Mouse (Mus musculus): Measurements from ENCODE around the gene Lrrtm4. TPM values are rescaled to one million over a fixed set of nuclear protein-coding genes. Genes with fewer than 3 reads are reported as not detected.

The Lrrtm4 gene
- polyA plus RNA-seq, 1 experiment from 2014 or later, result 2.4 TPM

DNA sequence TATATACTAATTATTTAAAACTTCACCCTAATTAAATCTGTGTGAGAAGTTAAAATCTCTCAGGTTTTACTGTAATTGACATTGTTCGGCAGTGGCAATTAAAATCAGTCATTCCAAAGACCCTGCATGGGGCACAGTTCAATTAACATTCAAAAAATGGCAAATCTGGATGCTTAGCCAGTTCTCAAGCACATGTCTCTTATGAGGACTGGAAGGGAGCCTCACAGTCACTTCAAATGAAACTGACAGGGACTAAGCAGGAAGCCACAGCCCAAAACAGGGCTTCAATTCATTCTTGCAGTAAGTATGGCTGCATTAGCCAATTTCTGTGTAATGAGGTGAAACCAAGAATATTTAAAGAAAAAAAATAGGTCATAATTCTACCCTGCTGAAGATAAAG is 333.6 kb downstream of the Lrrtm4 start:
- H3K36me3 ChIP-seq, result no peaks in the 10 kb centered on the region
- no peak overlapping the region for H3K9ac ChIP-seq
- 43% methylated on average over 1 of the region's 1 CpGs for WGBS
- no peak overlapping the region for H3K4me2 ChIP-seq (replicated peaks)
- no peak overlapping the region for H3K27ac ChIP-seq
- no peak for ATAC-seq (ENCODE audit: low FRiP score, low read depth)
- no peak overlapping the region for H3K4me3 ChIP-seq
- no peaks in the 10 kb centered on the region for H3K27me3 ChIP-seq
- H3K4me1 ChIP-seq, result no peaks in the 10 kb centered on the region
- H3K9me3 ChIP-seq, result no peaks in the 10 kb centered on the region

DNA sequence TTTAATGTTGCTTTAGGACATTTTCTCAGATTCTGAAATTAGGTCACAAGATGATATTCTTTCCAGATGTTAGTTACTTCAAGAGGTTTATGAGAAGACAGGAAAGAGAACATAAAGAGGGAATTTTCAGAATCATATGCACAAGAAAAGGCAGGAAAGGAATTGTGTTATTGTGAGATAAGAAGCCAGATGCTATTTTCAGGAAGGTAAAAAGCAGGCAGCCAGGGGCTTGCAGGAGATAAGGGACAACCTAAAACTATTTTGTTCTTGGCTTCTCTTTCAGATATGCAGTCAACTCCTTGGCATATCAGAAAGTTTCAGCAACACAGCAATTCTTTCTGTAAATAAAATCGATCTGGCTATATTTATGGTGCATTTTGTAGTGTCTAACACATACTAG is 338.4 kb downstream of the Lrrtm4 start:
- H3K36me3 ChIP-seq, result no peaks in the 10 kb centered on the region
- no peaks in the 10 kb centered on the region for H3K4me1 ChIP-seq
- no peak overlapping the region for H3K27ac ChIP-seq
- no peak overlapping the region for H3K9ac ChIP-seq
- WGBS, result 75% methylated on average over 1 of the region's 1 CpGs
- ATAC-seq (ENCODE audit: low FRiP score, low read depth), result no peak
- no peak overlapping the region for H3K4me3 ChIP-seq
- H3K27me3 ChIP-seq, result no peaks in the 10 kb centered on the region
- H3K9me3 ChIP-seq, result no peaks in the 10 kb centered on the region
- H3K4me2 ChIP-seq (replicated peaks), result no peak overlapping the region

DNA sequence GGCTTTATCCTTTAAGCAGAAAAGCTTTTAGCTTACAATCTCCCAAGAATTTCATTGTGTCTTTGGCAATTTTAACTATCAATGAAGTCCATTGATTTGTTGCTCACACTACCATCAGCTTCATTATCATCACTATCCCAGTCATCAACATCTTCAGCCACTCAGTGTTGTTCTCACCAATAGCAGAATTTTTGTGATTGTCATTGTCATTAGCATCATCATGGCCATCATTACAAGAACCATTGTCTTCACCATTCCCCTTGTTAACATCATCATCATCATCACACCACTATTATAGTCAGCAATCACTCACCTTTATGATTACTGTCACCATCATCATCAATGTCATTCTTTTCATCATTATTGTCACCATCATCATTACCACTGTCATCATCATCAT is 344.9 kb downstream of the Lrrtm4 start:
- H3K27ac ChIP-seq, result no peak overlapping the region
- no peak overlapping the region for H3K4me3 ChIP-seq
- H3K4me2 ChIP-seq (replicated peaks), result no peak overlapping the region
- H3K4me1 ChIP-seq, result no peaks in the 10 kb centered on the region
- H3K36me3 ChIP-seq, result no peaks in the 10 kb centered on the region
- H3K9me3 ChIP-seq, result no peaks in the 10 kb centered on the region
- H3K9ac ChIP-seq, result no peak overlapping the region
- no peaks in the 10 kb centered on the region for H3K27me3 ChIP-seq
- ATAC-seq (ENCODE audit: low FRiP score, low read depth), result no peak

DNA sequence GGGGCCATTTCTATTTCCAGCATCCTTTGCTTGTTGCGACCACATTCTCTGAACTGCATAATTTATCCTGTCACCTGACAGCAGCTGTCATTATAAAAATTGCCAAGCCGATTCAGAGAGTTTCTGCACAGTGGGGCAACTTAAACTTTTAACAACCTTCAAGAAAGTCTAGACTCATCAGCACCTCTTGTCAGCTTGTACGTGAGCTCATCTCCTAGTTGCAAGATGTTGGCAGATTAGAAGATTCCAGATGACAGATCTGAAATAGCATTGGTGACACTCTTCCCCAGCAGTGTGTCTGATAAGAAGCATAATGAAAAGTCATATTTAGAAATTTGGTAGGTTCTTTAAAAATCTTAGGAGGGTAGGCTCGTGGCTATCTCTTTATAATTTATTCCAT is 347.9 kb downstream of the Lrrtm4 start:
- no peaks in the 10 kb centered on the region for H3K9me3 ChIP-seq
- H3K27me3 ChIP-seq, result no peaks in the 10 kb centered on the region
- H3K27ac ChIP-seq, result no peak overlapping the region
- H3K4me1 ChIP-seq, result no peaks in the 10 kb centered on the region
- no peak for ATAC-seq (ENCODE audit: low FRiP score, low read depth)
- no peak overlapping the region for H3K4me2 ChIP-seq (replicated peaks)
- 80% methylated on average over 4 of the region's 4 CpGs for WGBS
- H3K9ac ChIP-seq, result no peak overlapping the region
- H3K4me3 ChIP-seq, result no peak overlapping the region
- no peaks in the 10 kb centered on the region for H3K36me3 ChIP-seq

DNA sequence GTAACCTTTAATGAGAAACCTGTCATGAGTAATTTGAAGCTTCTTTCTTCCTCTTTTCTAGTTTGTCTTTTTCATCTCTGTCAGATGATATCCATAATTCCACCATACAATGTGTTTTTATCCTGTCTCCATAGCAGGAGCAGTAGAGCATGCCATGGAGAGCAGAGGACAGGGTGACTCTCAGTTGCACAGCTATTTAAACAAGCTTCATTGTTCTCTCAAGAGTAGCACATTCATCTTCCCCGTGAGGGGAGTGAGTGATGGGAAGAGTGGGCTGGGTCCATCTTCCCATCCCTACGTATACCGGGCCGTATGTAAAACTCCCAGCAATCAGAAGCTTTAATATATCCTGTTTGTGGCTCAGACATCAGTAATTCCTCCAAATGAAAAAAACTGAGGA is 370.9 kb downstream of the Lrrtm4 start:
- Histone ChIP-seq H3K4me2 (replicated peaks) (no peak overlapping the region), H3K4me1 (no peaks in the 10 kb centered on the region), H3K4me3 (no peak overlapping the region), H3K27ac (no peak overlapping the region), H3K36me3 (no peaks in the 10 kb centered on the region), H3K9ac (no peak overlapping the region), H3K27me3 (no peaks in the 10 kb centered on the region), H3K9me3 (no peaks in the 10 kb centered on the region)
- ATAC-seq (ENCODE audit: low FRiP score, low read depth), result no peak
- WGBS, result 80% methylated on average over 4 of the region's 4 CpGs

DNA sequence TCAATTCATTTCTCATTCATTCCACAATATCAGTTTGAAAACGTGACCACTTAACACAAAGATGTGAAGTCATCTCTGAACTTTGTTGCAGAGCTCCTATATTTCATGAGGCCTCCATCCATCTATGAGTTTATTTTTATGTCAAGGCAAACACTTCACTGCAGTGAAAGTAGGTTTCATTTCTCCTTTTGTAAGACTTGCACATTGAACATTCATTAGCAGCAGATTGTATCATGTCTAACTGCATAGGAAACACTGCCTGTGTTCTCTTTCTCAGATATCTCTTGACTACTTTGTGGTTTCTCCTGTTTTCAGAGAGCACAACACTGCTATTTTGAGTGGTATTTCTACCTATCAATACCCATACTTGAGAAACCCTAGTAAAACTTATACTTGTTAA is 388.1 kb downstream of the Lrrtm4 start:
- Histone ChIP-seq H3K27me3 (no peaks in the 10 kb centered on the region), H3K4me2 (replicated peaks) (no peak overlapping the region), H3K27ac (no peak overlapping the region), H3K4me1 (no peaks in the 10 kb centered on the region), H3K9me3 (no peaks in the 10 kb centered on the region), H3K36me3 (no peaks in the 10 kb centered on the region), H3K4me3 (no peak overlapping the region), H3K9ac (no peak overlapping the region)
- 83% methylated on average over 1 of the region's 1 CpGs for WGBS
- no peak for ATAC-seq (ENCODE audit: low FRiP score, low read depth)

DNA sequence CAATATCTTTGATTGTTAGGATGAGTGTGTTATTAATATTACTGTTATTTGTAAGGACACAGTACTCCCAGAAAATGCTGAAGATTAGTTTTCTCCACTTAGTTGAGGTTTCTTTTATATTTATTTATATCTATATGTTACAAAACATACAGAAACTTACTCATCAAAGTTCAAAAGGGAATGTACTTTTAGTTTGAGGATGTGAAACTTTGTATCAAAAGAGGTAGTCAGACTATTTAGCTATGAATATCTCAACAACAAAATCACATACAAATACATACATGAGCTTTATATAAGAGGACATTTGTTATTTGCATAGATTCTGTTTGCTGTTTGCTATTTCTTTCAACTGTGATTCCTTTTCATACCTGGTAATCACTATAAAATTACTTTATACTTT is 421.5 kb downstream of the Lrrtm4 start:
- no peaks in the 10 kb centered on the region for H3K9me3 ChIP-seq
- no peaks in the 10 kb centered on the region for H3K27me3 ChIP-seq
- H3K4me3 ChIP-seq, result no peak overlapping the region
- no peaks in the 10 kb centered on the region for H3K36me3 ChIP-seq
- no peak overlapping the region for H3K4me2 ChIP-seq (replicated peaks)
- no peak overlapping the region for H3K9ac ChIP-seq
- H3K27ac ChIP-seq, result no peak overlapping the region
- H3K4me1 ChIP-seq, result no peaks in the 10 kb centered on the region
- no peak for ATAC-seq (ENCODE audit: low FRiP score, low read depth)

DNA sequence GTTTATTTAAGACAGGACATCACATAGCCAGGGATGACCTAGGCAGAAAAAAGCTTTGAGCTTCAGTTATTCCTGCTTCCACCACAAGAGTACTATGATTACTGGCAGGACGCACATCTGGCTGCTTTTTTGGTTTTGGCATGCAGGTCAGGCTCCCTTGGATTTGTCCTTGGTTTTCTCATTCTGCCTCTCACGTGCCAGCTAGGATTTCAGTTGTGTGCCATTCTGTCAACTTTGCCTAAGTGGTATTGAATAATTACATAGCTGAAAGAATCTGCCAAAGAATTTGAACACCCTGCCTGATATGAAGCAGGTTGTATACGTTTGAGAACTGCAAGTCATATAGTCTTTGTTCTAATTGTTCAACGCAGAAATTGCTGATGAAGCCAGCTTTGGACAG is 451.9 kb downstream of the Lrrtm4 start:
- Histone ChIP-seq H3K9me3 (no peaks in the 10 kb centered on the region), H3K4me3 (no peak overlapping the region), H3K4me2 (replicated peaks) (no peak overlapping the region), H3K27ac (no peak overlapping the region), H3K9ac (no peak overlapping the region), H3K27me3 (no peaks in the 10 kb centered on the region), H3K4me1 (no peaks in the 10 kb centered on the region), H3K36me3 (no peaks in the 10 kb centered on the region)
- ATAC-seq (ENCODE audit: low FRiP score, low read depth), result no peak
- WGBS, result 68% methylated on average over 4 of the region's 4 CpGs

DNA sequence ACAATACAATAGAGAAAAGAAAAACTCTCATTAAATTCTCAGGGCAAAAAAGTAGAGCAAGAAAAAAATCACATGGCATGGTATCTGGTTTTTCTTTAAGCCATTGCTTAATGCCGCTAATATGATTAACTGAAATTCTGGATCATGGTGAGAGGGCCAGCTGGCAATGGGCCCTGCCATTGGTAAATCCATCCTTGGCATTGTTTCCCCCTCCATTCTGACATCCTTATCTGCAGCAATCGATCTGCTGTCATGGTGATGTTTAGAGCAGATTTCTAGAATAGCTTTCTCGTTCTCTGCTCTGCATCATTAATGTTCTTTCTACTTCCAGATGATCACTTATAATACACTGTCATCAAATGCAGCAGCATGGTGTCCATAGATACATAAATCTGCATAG is 457.5 kb downstream of the Lrrtm4 start:
- WGBS, result 93% methylated on average over 3 of the region's 3 CpGs
- no peak overlapping the region for H3K27ac ChIP-seq
- no peak overlapping the region for H3K4me2 ChIP-seq (replicated peaks)

DNA sequence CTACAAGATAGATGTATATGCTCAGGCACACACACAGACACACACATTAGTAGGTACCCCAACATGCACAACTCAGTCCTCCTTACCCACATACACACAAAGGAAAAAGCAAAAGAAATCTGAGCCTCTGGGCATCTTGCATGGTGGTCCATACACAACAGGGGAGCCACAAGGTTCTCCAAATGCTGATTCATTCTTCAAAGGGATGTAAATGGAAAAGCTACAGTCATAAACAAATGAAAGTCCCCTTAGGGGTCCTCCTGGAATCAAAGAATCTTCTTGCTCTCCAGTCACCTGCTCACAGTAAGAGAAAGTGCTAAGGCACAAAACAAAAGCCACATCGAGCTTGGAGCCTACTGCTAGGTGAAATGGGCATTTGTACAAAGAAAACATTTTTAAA is 526.3 kb downstream of the Lrrtm4 start:
- no peak overlapping the region for H3K9ac ChIP-seq
- no peaks in the 10 kb centered on the region for H3K27me3 ChIP-seq
- no peak overlapping the region for H3K4me2 ChIP-seq (replicated peaks)
- no peak for ATAC-seq (ENCODE audit: low FRiP score, low read depth)
- H3K27ac ChIP-seq, result no peak overlapping the region
- no peak overlapping the region for H3K4me3 ChIP-seq
- H3K4me1 ChIP-seq, result no peaks in the 10 kb centered on the region
- no peaks in the 10 kb centered on the region for H3K9me3 ChIP-seq
- WGBS, result 15% methylated on average over 1 of the region's 1 CpGs
- H3K36me3 ChIP-seq, result no peaks in the 10 kb centered on the region

More for the DNA sequence above, 457.5 kb downstream of the Lrrtm4 start:
- H3K9me3 ChIP-seq, result no peaks in the 10 kb centered on the region
- no peaks in the 10 kb centered on the region for H3K36me3 ChIP-seq
- H3K9ac ChIP-seq, result no peak overlapping the region
- no peaks in the 10 kb centered on the region for H3K4me1 ChIP-seq
- H3K27me3 ChIP-seq, result no peaks in the 10 kb centered on the region
- H3K4me3 ChIP-seq, result no peak overlapping the region
- ATAC-seq (ENCODE audit: low FRiP score, low read depth), result no peak

DNA sequence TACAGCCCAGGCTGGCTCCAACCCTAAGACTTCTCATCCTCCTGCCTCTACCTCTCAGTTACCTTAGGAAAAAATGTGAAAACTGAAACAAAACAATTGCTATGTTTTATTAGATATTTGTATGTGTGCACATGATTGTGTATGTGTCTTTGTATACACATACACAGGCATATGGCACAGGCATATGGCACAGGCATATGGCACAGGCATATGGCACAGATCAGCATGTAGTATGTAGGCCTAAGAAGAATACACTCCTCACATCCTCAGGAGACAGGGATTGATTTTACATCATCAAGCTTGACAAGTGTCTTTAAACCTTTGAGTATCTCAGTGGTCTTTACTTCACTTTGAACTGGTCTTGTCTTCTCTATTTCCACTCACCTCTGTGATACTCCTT is 531.2 kb downstream of the Lrrtm4 start:
- H3K4me3 ChIP-seq, result no peak overlapping the region
- H3K27ac ChIP-seq, result no peak overlapping the region
- no peak for ATAC-seq (ENCODE audit: low FRiP score, low read depth)

DNA sequence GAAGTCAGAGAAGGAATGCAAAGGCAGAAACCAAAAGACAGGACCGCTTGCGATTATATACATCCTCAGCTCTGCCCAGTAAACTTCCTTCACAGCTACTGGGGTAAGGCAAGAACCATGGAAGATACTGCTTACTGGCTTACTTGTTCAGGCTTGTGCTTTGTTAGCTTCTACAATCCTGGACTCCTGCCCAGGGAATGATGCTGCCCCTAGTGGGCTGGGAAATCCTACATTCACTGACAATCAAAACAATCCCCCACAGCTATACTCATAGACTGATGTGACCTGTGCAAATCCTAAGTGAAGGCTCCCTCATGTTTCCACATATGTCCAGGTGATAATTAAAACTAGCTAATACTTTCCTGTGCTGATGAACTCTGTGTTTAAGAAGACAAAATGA is 534.7 kb downstream of the Lrrtm4 start:
- Histone ChIP-seq H3K27me3 (no peaks in the 10 kb centered on the region), H3K4me1 (no peaks in the 10 kb centered on the region), H3K4me3 (no peak overlapping the region), H3K9ac (no peak overlapping the region), H3K9me3 (no peaks in the 10 kb centered on the region), H3K4me2 (replicated peaks) (no peak overlapping the region), H3K36me3 (no peaks in the 10 kb centered on the region), H3K27ac (no peak overlapping the region)
- no peak for ATAC-seq (ENCODE audit: low FRiP score, low read depth)
- 90% methylated on average over 2 of the region's 2 CpGs for WGBS

More for the DNA sequence above, 531.2 kb downstream of the Lrrtm4 start:
- Histone ChIP-seq H3K9me3 (no peaks in the 10 kb centered on the region), H3K4me2 (replicated peaks) (no peak overlapping the region), H3K4me1 (no peaks in the 10 kb centered on the region), H3K36me3 (no peaks in the 10 kb centered on the region), H3K27me3 (no peaks in the 10 kb centered on the region), H3K9ac (no peak overlapping the region)

DNA sequence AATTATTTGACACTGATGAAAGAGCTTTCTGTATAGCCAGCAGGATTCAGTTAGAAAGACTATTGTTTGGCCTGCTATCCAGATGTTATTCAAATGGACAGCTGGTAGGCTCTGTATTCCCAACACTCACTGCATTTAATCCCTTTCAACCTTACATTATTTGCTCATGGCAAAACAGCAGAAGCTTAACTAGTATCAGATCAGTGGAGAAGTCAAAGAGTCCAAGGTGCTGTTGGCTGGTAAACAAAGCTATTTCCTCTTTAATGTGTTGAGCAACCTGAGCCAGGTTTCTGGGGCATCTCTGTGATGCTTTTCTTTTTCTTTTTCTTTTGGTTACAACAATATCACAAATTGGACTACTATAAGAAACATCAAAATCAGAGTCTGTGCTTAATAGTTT is 536.3 kb downstream of the Lrrtm4 start:
- H3K4me1 ChIP-seq, result no peaks in the 10 kb centered on the region
- no peaks in the 10 kb centered on the region for H3K36me3 ChIP-seq
- no peaks in the 10 kb centered on the region for H3K27me3 ChIP-seq
- no peak overlapping the region for H3K4me2 ChIP-seq (replicated peaks)
- ATAC-seq (ENCODE audit: low FRiP score, low read depth), result no peak
- no peak overlapping the region for H3K4me3 ChIP-seq
- no peaks in the 10 kb centered on the region for H3K9me3 ChIP-seq
- H3K27ac ChIP-seq, result no peak overlapping the region
- H3K9ac ChIP-seq, result no peak overlapping the region

DNA sequence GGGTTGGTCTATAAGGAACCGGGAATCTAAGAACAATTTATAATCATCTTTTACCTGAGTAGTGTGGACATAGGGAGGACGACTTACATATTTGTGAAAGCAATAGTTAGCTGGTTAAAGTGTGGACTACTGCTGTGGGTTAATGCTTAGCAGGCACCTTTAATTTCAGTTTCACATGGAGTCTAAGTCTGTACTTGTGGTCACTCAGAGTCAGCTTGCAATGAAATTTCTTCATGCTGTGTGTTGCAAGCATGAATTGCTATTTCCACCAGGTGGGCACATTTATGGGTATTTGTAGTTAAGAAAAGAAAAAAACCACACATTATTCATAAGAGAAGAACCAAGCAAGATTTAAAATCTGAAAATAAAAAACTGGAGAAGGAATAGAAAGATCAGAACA is 558.5 kb downstream of the Lrrtm4 start:
- H3K4me2 ChIP-seq (replicated peaks), result no peak overlapping the region
- no peaks in the 10 kb centered on the region for H3K36me3 ChIP-seq
- no peak overlapping the region for H3K4me3 ChIP-seq
- H3K9me3 ChIP-seq, result no peaks in the 10 kb centered on the region
- H3K27ac ChIP-seq, result no peak overlapping the region
- no peak overlapping the region for H3K9ac ChIP-seq
- H3K27me3 ChIP-seq, result no peaks in the 10 kb centered on the region
- 74% methylated on average over 2 of the region's 2 CpGs for WGBS
- ATAC-seq (ENCODE audit: low FRiP score, low read depth), result no peak
- no peaks in the 10 kb centered on the region for H3K4me1 ChIP-seq
